Mouse (Mus musculus) CH12.LX (cell line): Measurements from ENCODE around the gene Aqp6.

Source experiments
- CTCF ChIP-seq, 2 experiments: IDR thresholded peaks in 1 of 2; conservative IDR thresholded peaks in 1 of 2; 2 replicates each; pipeline ENCODE4 v1.5.1; 2011 to 2012; ENCODE audit warnings: low read depth in 2 of 2, low read length in 2 of 2, improper control_type of control experiment in 1 of 2, inconsistent platforms in 1 of 2, mild to moderate bottlenecking in 1 of 2, moderate library complexity in 1 of 2
- ELF1 ChIP-seq: IDR thresholded peaks from 2 replicates; pipeline ENCODE4 v1.6.1; 2014; ENCODE audit warnings: low read depth, mild to moderate bottlenecking, inconsistent platforms, low read length, improper control_type of control experiment
- GABPA ChIP-seq: IDR thresholded peaks from 2 replicates; pipeline ENCODE4 v1.6.1; 2012; ENCODE audit warnings: low read depth, low read length, improper control_type of control experiment, inconsistent platforms; ENCODE audit not compliant: insufficient replicate concordance
- IRF4 ChIP-seq: IDR thresholded peaks from 2 replicates; pipeline ENCODE4 v1.6.1; 2014; ENCODE audit warnings: low read depth, mild to moderate bottlenecking, inconsistent platforms, low read length, improper control_type of control experiment
- MXI1 ChIP-seq: IDR thresholded peaks from 2 replicates; pipeline ENCODE4 v1.6.1; 2011; ENCODE audit warnings: mild to moderate bottlenecking, low read depth, low read length, improper control_type of control experiment
- NELFE ChIP-seq: IDR thresholded peaks from 2 replicates; pipeline ENCODE4 v1.6.1; 2011; ENCODE audit warnings: low read depth, low read length, improper control_type of control experiment
- POLR2A ChIP-seq: IDR thresholded peaks from 2 replicates; pipeline ENCODE4 v1.6.1; 2011; ENCODE audit warnings: low read depth, mild to moderate bottlenecking, improper control_type of control experiment, low read length
- RCOR1 ChIP-seq: conservative IDR thresholded peaks from 2 replicates; pipeline ENCODE4 v1.6.1; 2012; ENCODE audit warnings: low read depth, mild to moderate bottlenecking, inconsistent platforms, low read length, improper control_type of control experiment
- TBP ChIP-seq: conservative IDR thresholded peaks from 2 replicates; pipeline ENCODE4 v1.6.1; 2011; ENCODE audit warnings: low read depth, low read length, improper control_type of control experiment
- USF1 ChIP-seq: IDR thresholded peaks from 2 replicates; pipeline ENCODE4 v1.6.1; 2014; ENCODE audit warnings: low read depth, mild to moderate bottlenecking, inconsistent platforms, low read length, improper control_type of control experiment
- USF2 ChIP-seq: conservative IDR thresholded peaks from 2 replicates; pipeline ENCODE4 v1.6.1; 2011; ENCODE audit warnings: low read depth, low read length, improper control_type of control experiment

- TF ChIP-seq CTCF (conservative IDR thresholded peaks at IDR 0.05 in 1 of 2, IDR thresholded peaks at IDR 0.05 in 1 of 2; ENCODE audit: low read depth in 2 of 2, low read length in 2 of 2) (no peak), MXI1 (no peak), ELF1 (no peak), RCOR1 (no peak), NELFE (no peak), POLR2A (no peak), USF2 (no peak), GABPA (no peak), USF1 (no peak), TBP (no peak), IRF4 (no peak)
These were observed 6.2 kb upstream of the Aqp6 start for GRCm38 (mm10) chr15:99594951-99595350.
